Mouse (Mus musculus): Measurements from ENCODE around the gene Adam17. TPM values are rescaled to one million over a fixed set of nuclear protein-coding genes. Genes with fewer than 3 reads are reported as not detected.

The Adam17 gene
- total and polyA plus RNA-seq, 2 experiments from 2014 or later: 16.5 to 19.0 TPM

DNA sequence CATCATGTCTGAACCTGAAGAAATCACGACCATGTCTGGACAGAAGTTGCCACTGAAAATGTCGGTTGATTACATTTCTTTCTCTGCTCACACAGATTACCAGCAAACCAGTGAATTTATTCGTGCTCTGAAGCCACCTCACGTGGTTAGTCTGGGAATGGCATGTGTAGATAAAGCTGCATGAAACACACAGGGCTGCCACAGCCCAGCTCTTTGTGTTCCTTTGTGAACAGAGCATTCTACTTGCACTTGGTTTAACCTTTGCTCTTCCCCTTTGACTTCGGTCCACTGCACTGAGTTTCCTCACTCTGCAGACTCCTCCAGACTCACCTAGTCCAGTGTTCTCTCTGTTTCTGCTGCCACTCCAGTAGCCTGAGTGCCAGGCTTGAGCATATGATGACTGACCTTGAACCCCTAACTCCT, 71.1 kb downstream of the Adam17 start:
- Histone ChIP-seq H3K9ac (replicated peaks; ENCODE audit: low read depth, low read length) (no peak overlapping the region), H3K27me3 (ENCODE audit: control insufficient read depth, insufficient read depth, low read length) (no peaks in the 10 kb centered on the region), H3K4me3 (ENCODE audit: low read depth, low read length) (no peak overlapping the region), H3K4me2 (ENCODE audit: low read depth, low read length) (no peak overlapping the region), H3K27ac (ENCODE audit: low read depth) (peak overlapping the region; percentile 39; the same call in 1 of the 2 replicates), H3K36me3 (replicated peaks; ENCODE audit: control insufficient read depth, insufficient read depth, low read length) (peaks cover 87% of the 10 kb centered on the region), H3K9me3 (replicated peaks; ENCODE audit: control insufficient read depth, low read length) (no peaks in the 10 kb centered on the region), H3K4me1 (ENCODE audit: control insufficient read depth, insufficient read depth) (no peaks in the 10 kb centered on the region)
- 64% methylated on average over 5 of the region's 5 CpGs for WGBS
- ATAC-seq (ENCODE audit: insufficient read depth, low read depth): peak; percentile 54; the same call in 1 of the 2 replicates
- TF ChIP-seq EP300 (IDR thresholded peaks at IDR 0.05; ENCODE audit: low read depth): no peak
- no peak for TF ChIP-seq CTCF (IDR thresholded peaks at IDR 0.05; ENCODE audit: low read depth)
- no peak for DNase-seq (ENCODE audit: low spot score)

DNA sequence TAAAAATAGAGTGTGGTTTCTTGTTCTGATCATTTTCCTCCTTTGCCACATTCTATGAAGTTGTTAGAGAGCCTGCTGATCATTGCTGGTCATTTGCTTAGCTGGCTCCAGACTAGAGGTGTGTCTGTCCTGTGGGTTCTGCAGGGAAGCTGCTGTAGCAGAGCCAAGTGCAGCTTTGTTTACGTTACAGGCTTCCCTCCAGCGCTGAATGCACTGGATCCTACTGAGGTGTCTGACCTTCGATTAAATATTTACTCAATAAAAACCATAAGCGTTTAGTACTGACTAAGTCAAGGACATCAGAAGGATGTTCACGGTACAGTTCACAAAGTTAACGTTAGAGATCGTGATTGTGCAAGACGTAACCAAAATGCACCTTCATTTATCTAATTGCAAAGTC, 71.5 kb downstream of the Adam17 start:
- no peak for TF ChIP-seq EP300 (IDR thresholded peaks at IDR 0.05; ENCODE audit: low read depth)
- TF ChIP-seq CTCF (IDR thresholded peaks at IDR 0.05; ENCODE audit: low read depth): no peak
- no peak overlapping the region for H3K9ac ChIP-seq (replicated peaks; ENCODE audit: low read depth, low read length)
- no peaks in the 10 kb centered on the region for H3K9me3 ChIP-seq (replicated peaks; ENCODE audit: control insufficient read depth, low read length)
- no peak for ATAC-seq (ENCODE audit: insufficient read depth, low read depth)
- no peaks in the 10 kb centered on the region for H3K27me3 ChIP-seq (ENCODE audit: control insufficient read depth, insufficient read depth, low read length)
- H3K36me3 ChIP-seq (replicated peaks; ENCODE audit: control insufficient read depth, insufficient read depth, low read length): peaks cover 87% of the 10 kb centered on the region
- peak overlapping the region; percentile 39 for H3K27ac ChIP-seq (ENCODE audit: low read depth)
- no peak overlapping the region for H3K4me3 ChIP-seq (ENCODE audit: low read depth, low read length)
- no peak overlapping the region for H3K4me2 ChIP-seq (ENCODE audit: low read depth, low read length)
- no peak for DNase-seq (ENCODE audit: low spot score)
- no peaks in the 10 kb centered on the region for H3K4me1 ChIP-seq (ENCODE audit: control insufficient read depth, insufficient read depth)
- 82% methylated on average over 8 of the region's 8 CpGs for WGBS

GRCm38 (mm10) chr12:21301324-21301723, 72.1 kb downstream of the Adam17 start:
- Histone ChIP-seq H3K27ac (ENCODE audit: low read depth) (no peak overlapping the region), H3K4me1 (ENCODE audit: control insufficient read depth, insufficient read depth) (no peaks in the 10 kb centered on the region), H3K9ac (replicated peaks; ENCODE audit: low read depth, low read length) (no peak overlapping the region), H3K27me3 (ENCODE audit: control insufficient read depth, insufficient read depth, low read length) (no peaks in the 10 kb centered on the region), H3K9me3 (replicated peaks; ENCODE audit: control insufficient read depth, low read length) (no peaks in the 10 kb centered on the region), H3K36me3 (replicated peaks; ENCODE audit: control insufficient read depth, insufficient read depth, low read length) (peaks cover 86% of the 10 kb centered on the region), H3K4me2 (ENCODE audit: low read depth, low read length) (no peak overlapping the region), H3K4me3 (ENCODE audit: low read depth, low read length) (no peak overlapping the region)
- DNase-seq (ENCODE audit: low spot score): no peak
- WGBS: 47% methylated on average over 7 of the region's 7 CpGs
- ATAC-seq (ENCODE audit: insufficient read depth, low read depth): peak; percentile 33; the same call in 1 of the 2 replicates
- TF ChIP-seq CTCF (IDR thresholded peaks at IDR 0.05; ENCODE audit: low read depth) (no peak), EP300 (IDR thresholded peaks at IDR 0.05; ENCODE audit: low read depth) (no peak)

- Histone ChIP-seq H3K27me3 (ENCODE audit: control insufficient read depth, insufficient read depth, low read length) (no peaks in the 10 kb centered on the region), H3K9me3 (replicated peaks; ENCODE audit: control insufficient read depth, low read length) (no peaks in the 10 kb centered on the region), H3K36me3 (replicated peaks; ENCODE audit: control insufficient read depth, insufficient read depth, low read length) (peaks cover 88% of the 10 kb centered on the region), H3K4me3 (ENCODE audit: low read depth, low read length) (no peak overlapping the region), H3K4me2 (ENCODE audit: low read depth, low read length) (no peak overlapping the region), H3K9ac (replicated peaks; ENCODE audit: low read depth, low read length) (no peak overlapping the region), H3K4me1 (ENCODE audit: control insufficient read depth, insufficient read depth) (no peaks in the 10 kb centered on the region), H3K27ac (ENCODE audit: low read depth) (no peak overlapping the region)
- TF ChIP-seq EP300 (IDR thresholded peaks at IDR 0.05; ENCODE audit: low read depth) (no peak), CTCF (IDR thresholded peaks at IDR 0.05; ENCODE audit: low read depth) (no peak)
- DNase-seq (ENCODE audit: low spot score) (no peak), ATAC-seq (ENCODE audit: insufficient read depth, low read depth) (no peak)
- 87% methylated on average over 11 of the region's 11 CpGs for WGBS
These were observed 74.6 kb downstream of the Adam17 start for GRCm38 (mm10) chr12:21298856-21299255.

DNA sequence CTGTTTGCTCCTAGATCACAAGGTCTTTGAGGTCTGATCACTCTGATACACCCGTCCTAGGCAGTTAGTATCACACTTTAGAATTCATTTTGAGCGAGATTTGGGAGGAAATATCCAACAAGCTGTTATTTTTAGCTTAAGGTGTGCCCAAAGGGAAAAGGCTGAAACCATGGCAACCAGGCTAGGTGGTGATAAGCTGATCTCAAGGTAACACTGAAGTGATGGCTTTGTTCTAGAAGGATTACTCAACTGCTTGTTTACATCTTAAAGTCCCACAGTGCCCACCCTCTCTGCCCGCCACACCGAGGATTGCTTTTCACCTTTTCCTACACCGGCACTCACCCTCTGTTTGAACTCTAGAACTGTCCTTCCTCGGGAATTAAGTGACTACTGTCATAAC, 83.8 kb downstream of the Adam17 start:
- peaks cover 21% of the 10 kb centered on the region for H3K4me1 ChIP-seq (ENCODE audit: control insufficient read depth, insufficient read depth)

DNA sequence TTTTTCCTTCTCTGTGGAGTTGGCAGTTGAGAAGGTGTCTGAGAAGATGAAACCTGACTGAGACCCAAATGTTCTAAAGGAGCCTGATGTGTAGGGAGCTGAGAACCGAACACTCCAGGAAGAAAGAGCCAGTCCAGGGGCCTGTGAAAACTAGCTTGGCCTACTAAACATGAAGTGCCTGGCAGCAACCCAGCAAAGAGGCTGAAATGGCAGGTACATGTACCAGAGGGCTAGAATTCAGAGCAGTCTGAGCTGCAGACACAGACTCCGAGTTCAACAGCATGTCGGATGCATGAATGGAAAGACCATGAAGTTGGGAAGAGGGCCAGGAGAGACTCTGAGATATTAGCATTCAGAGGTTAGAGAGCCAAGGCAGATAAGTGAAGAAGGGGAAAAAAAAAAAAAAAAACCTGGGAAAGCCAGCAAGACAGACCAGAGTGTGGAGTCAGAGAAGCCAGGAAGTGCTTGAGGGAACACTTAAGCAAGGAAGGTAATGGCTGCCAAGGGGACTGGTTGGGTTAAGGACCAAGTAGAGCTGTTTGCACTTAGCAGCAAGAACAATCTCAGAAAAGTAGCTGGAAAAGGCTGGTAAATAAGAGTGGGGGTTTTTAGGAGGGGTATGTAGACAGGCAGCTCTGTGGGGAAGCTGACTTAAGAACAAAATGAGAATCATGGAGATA, 84.6 kb downstream of the Adam17 start:
- H3K27ac ChIP-seq (ENCODE audit: low read depth): no peak overlapping the region

More for the DNA sequence above, 83.8 kb downstream of the Adam17 start:
- no peaks in the 10 kb centered on the region for H3K9me3 ChIP-seq (replicated peaks; ENCODE audit: control insufficient read depth, low read length)
- DNase-seq (ENCODE audit: low spot score) (no peak), ATAC-seq (ENCODE audit: insufficient read depth, low read depth) (no peak)
- 86% methylated on average over 6 of the region's 6 CpGs for WGBS
- no peak overlapping the region for H3K9ac ChIP-seq (replicated peaks; ENCODE audit: low read depth, low read length)
- no peak overlapping the region for H3K27ac ChIP-seq (ENCODE audit: low read depth)
- no peak overlapping the region for H3K4me3 ChIP-seq (ENCODE audit: low read depth, low read length)
- H3K27me3 ChIP-seq (ENCODE audit: control insufficient read depth, insufficient read depth, low read length): no peaks in the 10 kb centered on the region
- TF ChIP-seq CTCF (IDR thresholded peaks at IDR 0.05; ENCODE audit: low read depth) (no peak), EP300 (IDR thresholded peaks at IDR 0.05; ENCODE audit: low read depth) (no peak)
- H3K36me3 ChIP-seq (replicated peaks; ENCODE audit: control insufficient read depth, insufficient read depth, low read length): peaks cover 37% of the 10 kb centered on the region
- no peak overlapping the region for H3K4me2 ChIP-seq (ENCODE audit: low read depth, low read length)

More for the DNA sequence above, 84.6 kb downstream of the Adam17 start:
- H3K4me2 ChIP-seq (ENCODE audit: low read depth, low read length): no peak overlapping the region
- no peaks in the 10 kb centered on the region for H3K27me3 ChIP-seq (ENCODE audit: control insufficient read depth, insufficient read depth, low read length)
- ATAC-seq (ENCODE audit: insufficient read depth, low read depth) (no peak), DNase-seq (ENCODE audit: low spot score) (no peak)
- 66% methylated on average over 3 of the region's 3 CpGs for WGBS
- H3K9me3 ChIP-seq (replicated peaks; ENCODE audit: control insufficient read depth, low read length): no peaks in the 10 kb centered on the region
- TF ChIP-seq EP300 (IDR thresholded peaks at IDR 0.05; ENCODE audit: low read depth): no peak
- no peak for TF ChIP-seq CTCF (IDR thresholded peaks at IDR 0.05; ENCODE audit: low read depth)
- peaks cover 21% of the 10 kb centered on the region for H3K4me1 ChIP-seq (ENCODE audit: control insufficient read depth, insufficient read depth)
- H3K4me3 ChIP-seq (ENCODE audit: low read depth, low read length): no peak overlapping the region
- peaks cover 29% of the 10 kb centered on the region for H3K36me3 ChIP-seq (replicated peaks; ENCODE audit: control insufficient read depth, insufficient read depth, low read length)
- H3K9ac ChIP-seq (replicated peaks; ENCODE audit: low read depth, low read length): no peak overlapping the region
